Comparison of ENCODE assay signal across 8 mouse cellular contexts in genomic region chr5:136664497-136664896, GRCm38 (mm10). TPM values are rescaled to one million over a fixed set of nuclear protein-coding genes. Genes with fewer than 3 reads are reported as not detected.
DNase-seq lines count a peak whose midpoint lies in the region; ATAC-seq and TF ChIP-seq lines count a peak whose summit lies in the region.

No protein-coding gene starts in this region.

- H3K36me3 ChIP-seq in forebrain, embryonic 14.5 days (ENCODE audit: control insufficient read depth, insufficient read depth, low read length), result no peaks in the 10 kb centered on the region
- no peaks in the 10 kb centered on the region for H3K36me3 ChIP-seq in forebrain, embryonic 15.5 days
- no peaks in the 10 kb centered on the region for H3K36me3 ChIP-seq in embryonic facial prominence, embryonic 10.5 days (replicated peaks)
- no peaks in the 10 kb centered on the region for H3K36me3 ChIP-seq in midbrain, postnatal 0 days (ENCODE audit: insufficient read depth, low read length)

- peak; percentile 77 for DNase-seq in forebrain, embryonic 14.5 days (ENCODE audit: low spot score)
- peak; percentile 91 for DNase-seq in adrenal gland, postnatal 14 days
- peak; percentile 84 for DNase-seq in embryonic facial prominence, embryonic 10.5 days (ENCODE audit: low spot score)
- peak; percentile 6 to 63 for DNase-seq in left cerebral cortex, adult 9 months (ENCODE audit: low spot score in 2 of 2)
- peak; percentile 86 for DNase-seq in midbrain, postnatal 0 days (ENCODE audit: low spot score)
- peak; percentile 63 to 89 for DNase-seq in spleen, postnatal 4 days (ENCODE audit: low spot score in 2 of 2)

- H3K27me3 ChIP-seq in forebrain, embryonic 14.5 days (replicated peaks; ENCODE audit: control insufficient read depth, insufficient read depth, low read length), result no peaks in the 10 kb centered on the region
- H3K27me3 ChIP-seq in forebrain, embryonic 15.5 days, result no peaks in the 10 kb centered on the region; the same call in 1 of the 2 replicates
- H3K27me3 ChIP-seq in embryonic facial prominence, embryonic 10.5 days (replicated peaks; ENCODE audit: low read depth, poor library complexity, severe bottlenecking), result peaks cover 18% of the 10 kb centered on the region; the same call in 1 of the 2 replicates
- no peaks in the 10 kb centered on the region for H3K27me3 ChIP-seq in midbrain, postnatal 0 days (ENCODE audit: insufficient read depth, low read length)

- no peak for ATAC-seq in forebrain, embryonic 14.5 days
- ATAC-seq in forebrain, embryonic 15.5 days (replicated peaks), result no peak
- ATAC-seq in hematopoietic stem cell, adult 5-6 weeks (replicated peaks in 1 of 2; ENCODE audit: insufficient read depth in 1 of 2, low FRiP score in 2 of 2, low TSS enrichment in 1 of 2, low read depth in 1 of 2, poor library complexity in 2 of 2, severe bottlenecking in 2 of 2), result peak; percentile 50 to 85; a peak in 2 of 4 replicates
- ATAC-seq in midbrain, postnatal 0 days (ENCODE audit: low FRiP score), result no peak

- peak; percentile 93 for TF ChIP-seq CTCF in midbrain, postnatal 0 days (IDR thresholded peaks at IDR 0.05)

- no peak overlapping the region for H3K4me2 ChIP-seq in forebrain, embryonic 14.5 days (ENCODE audit: low read length)
- H3K4me2 ChIP-seq in forebrain, embryonic 15.5 days (replicated peaks), result no peak overlapping the region
- no peak overlapping the region for H3K4me2 ChIP-seq in midbrain, postnatal 0 days (ENCODE audit: low read depth, low read length, poor library complexity, severe bottlenecking)

- H3K4me3 ChIP-seq in forebrain, embryonic 14.5 days (ENCODE audit: low read depth, low read length), result no peak overlapping the region
- no peak overlapping the region for H3K4me3 ChIP-seq in forebrain, embryonic 15.5 days
- H3K4me3 ChIP-seq in embryonic facial prominence, embryonic 10.5 days, result no peak overlapping the region
- no peak overlapping the region for H3K4me3 ChIP-seq in midbrain, postnatal 0 days (ENCODE audit: low read depth, low read length)

- no peak overlapping the region for H3K9ac ChIP-seq in forebrain, embryonic 14.5 days (ENCODE audit: low read length)
- no peak overlapping the region for H3K9ac ChIP-seq in forebrain, embryonic 15.5 days (replicated peaks)
- no peak overlapping the region for H3K9ac ChIP-seq in midbrain, postnatal 0 days (replicated peaks; ENCODE audit: low read length, poor library complexity, severe bottlenecking)

- 7% methylated on average over 9 of the region's 9 CpGs for WGBS in forebrain, embryonic 14.5 days
- WGBS in forebrain, embryonic 15.5 days, result 3% methylated on average over 9 of the region's 9 CpGs
- WGBS in embryonic facial prominence, embryonic 10.5 days, result 7% methylated on average over 9 of the region's 9 CpGs
- 6% methylated on average over 9 of the region's 9 CpGs for WGBS in midbrain, postnatal 0 days

- no peaks in the 10 kb centered on the region for H3K9me3 ChIP-seq in forebrain, embryonic 14.5 days (replicated peaks; ENCODE audit: control insufficient read depth, low read length)
- no peaks in the 10 kb centered on the region for H3K9me3 ChIP-seq in forebrain, embryonic 15.5 days
- H3K9me3 ChIP-seq in embryonic facial prominence, embryonic 10.5 days, result no peaks in the 10 kb centered on the region
- H3K9me3 ChIP-seq in midbrain, postnatal 0 days (ENCODE audit: low read length), result no peaks in the 10 kb centered on the region

- H3K4me1 ChIP-seq in forebrain, embryonic 14.5 days (ENCODE audit: control insufficient read depth, insufficient read depth, low read length), result no peaks in the 10 kb centered on the region
- no peaks in the 10 kb centered on the region for H3K4me1 ChIP-seq in forebrain, embryonic 15.5 days
- peaks cover 4% of the 10 kb centered on the region; the same call in 1 of the 2 replicates for H3K4me1 ChIP-seq in embryonic facial prominence, embryonic 10.5 days
- no peaks in the 10 kb centered on the region for H3K4me1 ChIP-seq in midbrain, postnatal 0 days (ENCODE audit: insufficient read depth, low read length)

- H3K27ac ChIP-seq in forebrain, embryonic 14.5 days (ENCODE audit: low read depth, low read length), result no peak overlapping the region
- H3K27ac ChIP-seq in forebrain, embryonic 15.5 days (replicated peaks), result no peak overlapping the region
- H3K27ac ChIP-seq in embryonic facial prominence, embryonic 10.5 days (replicated peaks), result no peak overlapping the region
- H3K27ac ChIP-seq in midbrain, postnatal 0 days (ENCODE audit: low read depth, low read length), result no peak overlapping the region

RNA-seq across cellular contexts. Expression of gene Myl10, which starts 28.4 kb away (rescaled TPM):
- not detected in 2 replicates for polyA plus RNA-seq in forebrain, embryonic 14.5 days (2014; fragmentation: Nextera tagmentation; extraction: Ambion mirVana)
- not detected in 2 replicates for polyA plus RNA-seq in forebrain, embryonic 15.5 days (2015; fragmentation: Nextera tagmentation; extraction: Ambion mirVana)
- not detected in 2 replicates for total RNA-seq in adrenal gland, postnatal 14 days (2021)
- polyA plus RNA-seq in embryonic facial prominence, embryonic 10.5 days (2016; fragmentation: Nextera tagmentation; extraction: Ambion mirVana), result not detected in 2 replicates
- 14.5 and 23.0 TPM in 2 replicates for total RNA-seq in hematopoietic stem cell, adult 5-6 weeks (2017)
- not detected in 2 replicates for total RNA-seq in midbrain, postnatal 0 days (2014; rRNA removed)
- not detected in 2 replicates for polyA plus RNA-seq in midbrain, postnatal 0 days (2015; fragmentation: Nextera tagmentation; extraction: Ambion mirVana)

Comparison
In these comparisons a context has a peak if more than half of its experiments do, and no peak if none do; other contexts are left out.
1. ATAC-seq: peak in hematopoietic stem cell, adult 5-6 weeks (2 of 2); none in forebrain, embryonic 14.5 days (single experiment), forebrain, embryonic 15.5 days (single experiment) and midbrain, postnatal 0 days (single experiment).
2. DNase-seq: peak in every context shown above with its lines; median percentile 91 in adrenal gland, postnatal 14 days; 86 in midbrain, postnatal 0 days; 84 in embryonic facial prominence, embryonic 10.5 days; 77 in forebrain, embryonic 14.5 days; 76 in spleen, postnatal 4 days; 34 in left cerebral cortex, adult 9 months.